Mouse (Mus musculus) kidney, postnatal 14 days (tissue): ENCODE measurements around the gene Olfr883.

Experiments used
- DNase-seq: peaks from one replicate; pipeline ENCODE4 v3.0.0; 2022; ENCODE audit warnings: mixed read lengths

The Olfr883 gene

GRCm38 (mm10) chr9:38025508-38025907 is at the start of gene Olfr883:
Olfr883 (plus strand) TSS chr9:38025808.
- no peak for DNase-seq

- no peak for DNase-seq
These were observed 34.1 kb upstream of the Olfr883 start, which contains the start of gene Olfr881 for GRCm38 (mm10) chr9:37991525-37991924. Olfr881 (plus strand) TSS chr9:37991825.

GRCm38 (mm10) chr9:37998581-37999204 is 26.9 kb upstream of the Olfr883 start:
- no peak for DNase-seq

GRCm38 (mm10) chr9:38000021-38000420 is 25.6 kb upstream of the Olfr883 start:
- DNase-seq: no peak

- no peak for DNase-seq
These were observed 20.6 kb downstream of the Olfr883 start, which contains the start of gene Olfr884 for GRCm38 (mm10) chr9:38046255-38046654. Olfr884 (plus strand) TSS chr9:38046555.

- no peak for DNase-seq
These were observed 35.4 kb downstream of the Olfr883 start, which contains the start of gene Olfr885 for GRCm38 (mm10) chr9:38061022-38061421. Olfr885 (plus strand) TSS chr9:38061322.
